Mouse (Mus musculus): ENCODE results near the gene Ak7.

Ak7 gene

GRCm38 (mm10) chr12:105787626-105788025 is 81.8 kb downstream of the Ak7 start:
- no peak for DNase-seq (ENCODE audit: low spot score)

GRCm38 (mm10) chr12:105789885-105790284 is 84.1 kb downstream of the Ak7 start:
- DNase-seq (ENCODE audit: low spot score) = no peak

- no peak for DNase-seq (ENCODE audit: low spot score)
These were observed 89.1 kb downstream of the Ak7 start for GRCm38 (mm10) chr12:105794896-105795295.

GRCm38 (mm10) chr12:105798001-105798400 is 92.2 kb downstream of the Ak7 start:
- no peak for DNase-seq (ENCODE audit: low spot score)

GRCm38 (mm10) chr12:105805790-105806189 is 100.0 kb downstream of the Ak7 start:
- DNase-seq (ENCODE audit: low spot score) = no peak

GRCm38 (mm10) chr12:105806205-105806604 is 100.4 kb downstream of the Ak7 start:
- DNase-seq (ENCODE audit: low spot score) = no peak

- no peak for DNase-seq (ENCODE audit: low spot score)
These were observed 101.6 kb downstream of the Ak7 start for GRCm38 (mm10) chr12:105807416-105807815.

GRCm38 (mm10) chr12:105808945-105809344 is 103.2 kb downstream of the Ak7 start:
- no peak for DNase-seq (ENCODE audit: low spot score)

- DNase-seq (ENCODE audit: low spot score) = no peak
These were observed 104.8 kb downstream of the Ak7 start for GRCm38 (mm10) chr12:105810608-105811007.

GRCm38 (mm10) chr12:105813957-105814356 is 108.2 kb downstream of the Ak7 start:
- DNase-seq (ENCODE audit: low spot score) = no peak

GRCm38 (mm10) chr12:105823472-105823871 is 117.7 kb downstream of the Ak7 start:
- no peak for DNase-seq (ENCODE audit: low spot score)

GRCm38 (mm10) chr12:105824743-105825142 is 119.0 kb downstream of the Ak7 start:
- DNase-seq (ENCODE audit: low spot score) = no peak

GRCm38 (mm10) chr12:105825266-105825665 is 119.5 kb downstream of the Ak7 start:
- DNase-seq (ENCODE audit: low spot score) = no peak

All from lung, postnatal 25 days (tissue).